Mouse (Mus musculus) heart, embryonic 16.5 days (tissue): ENCODE measurements around the gene Ube2ql1. TPM values are rescaled to one million over a fixed set of nuclear protein-coding genes. Genes with fewer than 3 reads are reported as not detected.

ENCODE experiments used
- polyA plus RNA-seq: library from polyadenylated mRNA; unstranded; fragments of >200 nt; fragmentation: Nextera tagmentation; extraction: Ambion mirVana; gene quantifications from 2 replicates; pipeline ENCODE4 v1.2.1, GENCODE M21; 2015

Gene Ube2ql1
- polyA plus RNA-seq, 1 experiment from 2014 or later, result 0.66 TPM

Other genes starting within 250 kb of the Ube2ql1 start
- 66.1 and 78.0 TPM in 2 replicates for gene Nsun2, start 206.1 kb downstream of the Ube2ql1 start, polyA plus RNA-seq
- 3.3 and 3.5 TPM in 2 replicates for gene Tent4a, start 205.3 kb downstream of the Ube2ql1 start, polyA plus RNA-seq
- gene Srd5a1, start 128.4 kb downstream of the Ube2ql1 start, polyA plus RNA-seq, result 6.8 and 8.8 TPM in 2 replicates
- gene Med10, start 62.5 kb upstream of the Ube2ql1 start, polyA plus RNA-seq, result 106 and 109 TPM in 2 replicates